8 mouse cellular contexts compared by ENCODE assay signal in genomic region chr7:142537879-142538278, GRCm38 (mm10). TPM values are rescaled to one million over a fixed set of nuclear protein-coding genes. Genes with fewer than 3 reads are reported as not detected.
DNase-seq lines count a peak whose midpoint lies in the region; ATAC-seq lines count a peak whose summit lies in the region.

No protein-coding gene starts in this region.

- ATAC-seq in embryonic facial prominence, embryonic 12.5 days (ENCODE audit: insufficient number of reproducible peaks, insufficient read depth, low FRiP score, low TSS enrichment): 0 out of 2 replicates have a peak, but pooled peaks have one; percentile 25

- H3K27me3 ChIP-seq in embryonic facial prominence, embryonic 12.5 days: no peaks in the 10 kb centered on the region

- no peak overlapping the region for H3K4me3 ChIP-seq in embryonic facial prominence, embryonic 12.5 days

- peaks cover 5% of the 10 kb centered on the region; the same call in 1 of the 2 replicates for H3K36me3 ChIP-seq in embryonic facial prominence, embryonic 12.5 days

- no peaks in the 10 kb centered on the region for H3K9me3 ChIP-seq in embryonic facial prominence, embryonic 12.5 days

- 4% methylated on average over 6 of the region's 6 CpGs for WGBS in embryonic facial prominence, embryonic 12.5 days

- peaks cover 73% of the 10 kb centered on the region for H3K4me1 ChIP-seq in embryonic facial prominence, embryonic 12.5 days

- H3K9ac ChIP-seq in embryonic facial prominence, embryonic 12.5 days: no peak overlapping the region

- H3K4me2 ChIP-seq in embryonic facial prominence, embryonic 12.5 days (replicated peaks): peak overlapping the region; percentile 23; the same call in 1 of the 2 replicates

- intact Hi-C loops in heart, postnatal 14 days (cut with DNase I): loop anchor here (1.0 to 5.0 kb wide), 3 partner anchors 42 to 134 kb away; partner anchors contain the start of gene Tnni2

- peak; percentile 37 to 59 for DNase-seq in CD8-positive naive resting alpha-beta T cell, adult 2 months (ENCODE audit: low read depth in 2 of 2, low spot score in 2 of 2)
- DNase-seq in adrenal gland, postnatal 14 days: peak; percentile 78
- peak; percentile 77 to 86 for DNase-seq in heart, postnatal 14 days
- DNase-seq in layer of hippocampus, postnatal 10 days (ENCODE audit: low spot score in 2 of 2): peak; percentile 83 to 85
- peak; percentile 70 for DNase-seq in lung, postnatal 10 days
- DNase-seq in right cerebral cortex, adult 2 months (ENCODE audit: low spot score in 2 of 2): peak; percentile 49 to 66
- peak; percentile 65 for DNase-seq in urinary bladder, postnatal 25 days (ENCODE audit: low spot score)

- peak overlapping the region; percentile 96 for H3K27ac ChIP-seq in embryonic facial prominence, embryonic 12.5 days

RNA-seq across cellular contexts. Expression of gene Mrpl23, which starts 5.4 kb away (rescaled TPM):
- 13.3 and 17.9 TPM in 2 replicates for total RNA-seq in adrenal gland, postnatal 14 days (2021)
- 19.8 and 32.6 TPM in 2 replicates for polyA plus RNA-seq in embryonic facial prominence, embryonic 12.5 days (2016; fragmentation: Nextera tagmentation; extraction: Ambion mirVana)
- total RNA-seq in heart, postnatal 14 days (2021): 1 to 10 TPM; 2.7 to 7.4 TPM
- 10 to 100 TPM in 1 of 2 experiments, 1 to 10 TPM in 1; 8.4 to 12.9 TPM for total RNA-seq in layer of hippocampus, postnatal 10 days (2021)

RNA-seq across cellular contexts. Expression of gene Tnnt3, which starts 39.2 kb away (rescaled TPM):
- 1.1 and 1.8 TPM in 2 replicates for total RNA-seq in adrenal gland, postnatal 14 days (2021)
- 4.6 and 6.9 TPM in 2 replicates for polyA plus RNA-seq in embryonic facial prominence, embryonic 12.5 days (2016; fragmentation: Nextera tagmentation; extraction: Ambion mirVana)
- total RNA-seq in heart, postnatal 14 days (2021): 1 to 10 TPM; 1.2 to 1.4 TPM
- under 1 TPM; 0.82 to 0.96 TPM for total RNA-seq in layer of hippocampus, postnatal 10 days (2021)
